Mouse (Mus musculus) CD4-positive naive resting alpha-beta T cell, adult 76 days (primary cell): ENCODE data around the gene Cryzl2. TPM values are rescaled to one million over a fixed set of nuclear protein-coding genes. Genes with fewer than 3 reads are reported as not detected.

Experiments used
- total RNA-seq: library from RNA; stranded (reverse); gene quantifications from one replicate; pipeline ENCODE4 v1.2.4, GENCODE M21; 2023

Gene Cryzl2
- total RNA-seq: 1.5 TPM

GRCm38 (mm10) chr1:157458421-157459208 is at the start of gene Cryzl2:
Gene Cryzl2 (plus strand): TSS chr1:157458577.

GRCm38 (mm10) chr1:157412454-157413369 is 45.7 kb upstream of the Cryzl2 start, which contains the start of gene Rasal2:
Gene Rasal2 (minus strand): TSS chr1:157412595.

DNA sequence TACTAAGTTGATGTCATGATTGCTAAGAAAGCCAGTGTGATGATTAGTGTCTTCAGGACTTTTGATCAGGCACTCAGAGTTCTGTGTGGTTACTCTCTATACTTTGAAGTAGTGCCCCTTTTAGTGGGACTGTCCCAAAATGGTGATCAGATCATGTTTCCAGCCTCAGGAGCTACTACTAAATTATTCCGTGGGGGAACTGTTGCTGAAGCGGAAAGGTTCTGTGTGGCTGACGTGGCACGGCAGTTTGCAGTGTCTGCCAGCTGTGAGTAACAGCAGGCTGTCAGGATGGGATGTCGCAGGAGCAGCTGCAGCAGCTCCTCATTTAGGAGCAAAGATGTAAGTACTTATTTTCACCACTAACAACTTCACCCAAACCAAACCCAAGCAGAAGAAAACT is 48.1 kb downstream of the Cryzl2 start, which contains the start of gene Sec16b:
Gene Sec16b (plus strand): TSS at position 207 of the 400 bp plus-strand sequence.

Other genes with a start within 250 kb of the Cryzl2 start
- 0.53 TPM for gene Rasal2, start 46.0 kb upstream of the Cryzl2 start, total RNA-seq
- 0.70 TPM for gene Sec16b, start 48.2 kb downstream of the Cryzl2 start, total RNA-seq